Mouse (Mus musculus) thymus, postnatal 14 days (tissue): ENCODE measurements around the gene Crtc1.

ENCODE experiments used
- DNase-seq: peaks from one replicate; pipeline ENCODE4 v3.0.0; 2021

Gene Crtc1

DNA sequence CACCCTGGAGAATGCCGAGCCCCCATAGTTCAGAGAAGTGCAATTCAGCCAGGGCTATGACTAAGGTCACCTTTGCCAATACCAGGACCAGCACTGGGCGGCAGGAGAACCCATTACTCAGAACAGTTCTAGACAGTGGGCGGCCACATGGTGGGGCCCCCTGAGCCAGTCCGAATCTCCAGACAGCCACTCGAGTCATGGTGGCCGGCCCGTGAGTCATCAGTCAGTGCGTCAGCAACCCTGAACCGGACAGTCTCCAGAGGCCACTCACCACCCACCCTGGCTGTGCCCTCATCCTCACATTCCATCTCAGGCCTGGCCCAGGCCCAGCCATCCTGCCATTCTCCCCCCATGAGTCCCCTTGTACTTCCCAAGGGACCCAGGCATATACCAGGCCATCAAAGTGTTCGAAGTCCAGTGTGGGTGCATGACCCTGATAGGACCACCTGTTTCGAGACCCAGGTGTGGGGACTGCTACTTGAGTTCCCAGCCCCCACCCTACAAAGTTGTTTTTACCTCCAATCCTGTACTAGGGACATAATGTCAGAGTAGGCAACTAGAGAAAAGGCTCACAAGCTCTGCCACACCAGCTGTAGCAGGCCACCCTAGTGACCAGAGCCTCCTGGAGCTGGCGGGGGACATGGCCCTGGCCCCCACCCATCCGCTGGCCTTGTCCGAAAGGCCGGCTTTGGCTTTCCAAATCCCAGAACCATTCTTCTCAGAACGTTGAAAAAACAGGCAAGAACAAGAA lies 22.6 kb upstream of the Crtc1 start:
- no peak for DNase-seq

DNA sequence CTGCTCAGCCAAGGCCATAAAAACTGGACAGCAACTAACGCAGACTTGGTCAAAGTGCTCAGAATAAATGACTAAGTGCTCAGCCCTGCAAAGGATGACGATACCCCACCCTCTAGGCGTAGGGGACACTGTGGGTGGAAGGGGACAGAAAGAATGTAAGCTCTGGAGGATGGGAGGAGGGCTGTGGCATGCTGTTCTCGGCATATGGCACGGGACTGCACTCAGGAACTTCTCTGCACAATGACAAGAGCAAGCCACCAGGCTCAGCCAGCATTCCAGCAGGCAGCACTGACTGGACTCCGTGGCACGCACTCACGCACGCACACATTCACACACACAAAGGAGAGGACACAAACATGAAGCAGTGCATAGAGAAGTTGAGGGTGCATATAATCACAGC lies 21.2 kb upstream of the Crtc1 start:
- DNase-seq: no peak

DNA sequence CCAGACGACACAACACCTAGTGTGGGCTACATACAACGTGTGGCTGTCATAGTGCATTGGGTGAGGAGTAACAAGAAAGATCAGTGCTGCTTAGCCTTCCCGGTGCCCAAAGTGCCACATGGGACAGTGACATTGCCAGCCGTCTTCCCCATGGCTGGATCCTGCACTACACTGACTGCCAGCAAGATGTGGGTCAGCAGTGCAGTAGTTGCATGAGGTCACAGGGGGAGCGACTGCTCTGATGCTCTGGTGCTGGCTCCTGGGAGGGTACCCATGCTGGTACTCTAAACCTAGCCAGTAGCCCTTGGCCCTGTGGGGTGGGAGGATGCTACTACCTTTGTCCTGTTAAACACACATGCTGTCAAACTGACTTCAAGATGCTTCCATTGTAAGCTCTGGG lies 20.8 kb upstream of the Crtc1 start:
- DNase-seq: no peak

DNA sequence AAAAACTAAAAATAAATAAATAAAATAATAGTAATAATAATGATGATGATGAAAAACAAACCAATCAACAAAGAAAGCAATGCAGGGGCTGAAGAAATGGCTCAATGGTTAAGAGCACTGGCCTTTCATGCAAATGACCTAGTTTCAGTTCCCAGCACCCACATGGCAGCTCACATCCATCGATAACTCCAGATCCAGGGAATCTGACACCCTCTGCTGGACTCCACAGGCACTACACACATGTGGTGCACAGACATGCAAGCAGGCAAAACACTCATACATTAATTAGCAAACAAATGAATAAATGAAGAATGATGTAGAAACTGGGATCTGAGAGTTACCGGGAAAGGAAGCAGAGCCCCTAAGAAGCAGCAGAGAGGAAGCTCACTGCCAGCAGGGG lies 20.3 kb upstream of the Crtc1 start:
- no peak for DNase-seq

DNA sequence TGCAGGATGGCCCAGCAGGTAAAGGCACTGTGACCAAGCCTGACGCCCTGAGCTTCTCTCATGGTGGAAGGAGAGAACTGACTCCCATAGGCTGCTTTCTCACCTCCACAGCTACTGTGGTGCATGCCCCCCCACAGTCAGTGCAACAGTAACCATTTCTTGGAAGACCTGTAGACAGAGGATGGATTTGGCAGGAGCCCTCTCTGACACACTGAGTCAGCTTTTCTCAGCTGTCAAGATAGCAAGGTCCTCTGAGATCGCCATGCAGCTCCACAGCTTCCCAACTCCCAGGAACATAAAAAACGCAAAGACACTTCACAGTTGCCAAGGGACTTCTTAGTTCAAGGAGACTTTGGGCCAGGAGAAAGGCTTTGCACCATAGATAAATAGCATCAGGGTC lies 19.1 kb upstream of the Crtc1 start:
- no peak for DNase-seq

DNA sequence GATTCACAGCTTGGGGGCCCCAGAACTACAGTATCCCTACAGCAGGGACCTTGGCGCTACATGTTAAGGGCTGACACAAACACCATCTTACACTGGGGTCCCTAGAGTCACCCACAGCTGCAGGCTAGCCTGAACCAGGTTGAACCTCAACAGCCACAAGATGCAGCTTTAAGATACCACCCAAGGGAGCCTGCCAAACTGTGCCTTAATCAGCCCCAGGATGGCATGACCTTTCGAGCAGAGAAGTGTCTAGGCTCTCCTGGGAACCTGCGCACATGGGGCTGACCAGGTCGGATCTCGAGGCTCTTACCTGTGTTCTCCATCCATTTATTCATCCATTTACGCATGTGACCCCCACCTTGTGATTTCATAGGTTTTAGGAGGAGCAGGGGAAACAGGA lies 18.5 kb upstream of the Crtc1 start:
- no peak for DNase-seq

DNA sequence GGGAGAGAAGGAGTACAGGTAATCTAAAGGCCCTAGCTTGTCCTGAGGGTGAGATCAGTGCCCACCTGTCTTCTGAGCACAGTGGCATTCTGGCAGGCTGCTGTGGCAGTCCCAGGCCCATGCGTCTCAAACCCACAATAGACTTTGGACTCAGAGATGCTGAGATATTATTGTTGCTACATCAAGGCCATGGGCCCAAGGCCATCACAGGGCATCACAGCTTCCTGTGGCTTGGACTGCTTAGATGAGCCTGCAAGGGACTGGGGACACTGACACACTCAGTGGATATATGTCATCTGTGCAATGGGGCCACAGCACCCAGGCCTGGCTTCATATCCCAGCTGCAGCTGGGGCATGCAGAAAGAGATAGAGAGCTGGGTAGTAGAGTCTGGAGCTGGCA lies 17.6 kb upstream of the Crtc1 start:
- DNase-seq: no peak

DNA sequence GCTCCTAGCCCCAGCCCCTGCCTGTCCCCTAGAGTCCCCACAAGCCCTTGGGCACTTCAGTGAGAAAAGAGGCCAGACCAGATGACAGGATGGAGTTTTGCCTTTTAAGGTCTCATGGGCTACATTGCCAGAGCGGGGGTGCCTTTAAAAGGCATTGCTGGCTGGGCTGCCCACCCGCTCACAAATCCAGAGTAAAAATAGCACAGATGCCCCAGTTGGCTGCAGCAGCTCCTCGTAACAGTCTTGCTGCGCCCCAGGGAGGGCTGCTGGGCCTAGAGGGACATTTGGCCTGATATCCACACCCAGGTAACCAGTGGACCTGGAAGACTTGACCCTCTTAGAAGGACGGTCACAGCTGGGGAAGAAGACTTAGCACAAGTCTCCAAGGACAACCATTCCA lies 14.5 kb upstream of the Crtc1 start:
- DNase-seq: no peak

DNA sequence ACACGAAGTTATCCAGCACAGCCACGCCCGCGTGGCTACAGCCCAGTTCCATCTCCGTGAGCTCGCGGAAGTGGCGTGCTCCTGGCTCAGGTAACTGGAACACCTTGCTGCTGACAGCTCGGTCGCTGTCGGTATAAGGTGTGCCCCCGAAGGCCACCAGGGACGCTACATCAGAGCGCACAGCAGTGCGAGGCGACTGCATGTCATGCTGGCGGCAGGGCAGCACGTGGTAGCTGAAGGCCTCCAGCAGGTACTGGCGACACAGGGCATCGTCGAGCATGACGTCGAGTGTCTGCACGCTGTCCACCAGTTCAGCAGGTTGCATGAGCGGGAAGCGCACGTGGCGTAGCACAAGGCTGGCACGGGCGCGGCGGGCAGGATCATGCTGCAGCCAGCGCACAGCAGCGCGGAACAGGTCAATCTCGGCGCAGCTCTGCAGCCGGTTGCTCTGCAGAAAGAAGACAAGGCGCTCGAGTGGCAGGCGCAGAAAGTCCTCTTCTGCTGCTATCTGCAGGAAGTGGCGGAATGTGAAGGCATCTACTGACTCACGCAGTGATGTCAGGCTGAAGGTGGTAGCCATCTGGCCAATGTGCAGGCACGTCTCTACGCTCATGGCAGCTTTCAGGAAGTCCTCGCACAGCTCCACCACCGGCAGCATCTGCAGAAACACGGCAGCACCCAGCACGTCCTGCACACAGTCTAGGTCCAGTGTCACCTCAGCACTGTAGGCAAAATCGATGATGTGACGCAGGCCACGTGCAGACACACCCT lies 13.0 kb upstream of the Crtc1 start:
- DNase-seq: no peak

DNA sequence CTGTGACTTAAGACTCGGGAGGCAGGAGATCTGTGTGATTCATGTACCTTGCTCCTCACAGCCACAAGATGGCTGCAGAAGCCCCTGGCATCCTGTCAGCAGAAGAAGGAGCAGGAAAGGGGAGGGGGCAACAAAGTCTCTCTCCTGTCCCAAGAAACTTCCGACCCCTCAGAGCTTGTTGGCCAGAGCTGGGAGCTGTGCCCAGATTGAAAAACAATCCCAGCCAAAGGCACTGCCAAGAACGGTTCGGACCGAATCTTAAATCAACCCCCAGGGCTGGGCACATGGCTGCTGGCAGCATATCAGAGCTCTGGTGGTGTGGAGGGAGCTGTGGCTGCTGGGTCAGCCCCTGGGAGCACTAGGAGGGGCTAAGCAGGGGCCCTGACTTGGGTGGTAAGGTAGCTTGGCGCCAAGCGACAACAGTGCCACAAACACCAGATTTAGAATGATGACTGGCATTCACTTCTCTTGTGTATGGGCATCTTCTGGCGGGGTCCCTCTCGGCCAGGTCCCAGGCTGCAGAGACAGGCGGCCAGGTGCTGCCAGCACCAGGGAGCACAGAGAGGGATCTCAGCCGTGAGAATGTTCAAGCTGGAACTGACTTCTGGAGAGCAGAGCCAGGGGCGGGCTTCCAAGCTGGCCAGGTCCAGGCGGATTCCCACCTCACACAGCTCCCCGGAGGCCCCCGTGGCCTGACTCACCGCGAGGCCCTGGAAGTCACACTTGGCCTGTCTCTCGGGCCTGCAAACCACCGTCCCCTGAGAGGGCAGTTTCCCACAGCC lies 8.5 kb upstream of the Crtc1 start:
- no peak for DNase-seq

DNA sequence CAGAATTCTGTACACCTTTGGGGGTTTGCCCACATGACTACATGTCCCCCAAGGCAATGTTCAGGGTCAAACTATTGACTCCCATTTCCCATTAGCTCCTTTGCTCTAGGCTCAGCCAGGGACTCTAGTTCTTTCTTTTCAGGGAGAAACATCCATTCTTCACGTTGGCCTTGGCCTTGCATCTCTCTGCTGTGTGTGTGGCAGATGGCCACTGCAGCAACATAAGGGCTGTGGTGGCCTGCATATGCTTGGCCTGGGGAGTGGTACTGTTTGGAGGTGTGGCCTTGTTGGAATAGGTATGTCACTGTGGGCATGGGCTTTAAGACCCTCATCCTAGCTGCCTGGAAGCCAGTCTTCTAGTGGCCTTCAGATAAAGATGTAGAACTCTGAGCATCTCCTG lies 6.6 kb upstream of the Crtc1 start:
- no peak for DNase-seq

DNA sequence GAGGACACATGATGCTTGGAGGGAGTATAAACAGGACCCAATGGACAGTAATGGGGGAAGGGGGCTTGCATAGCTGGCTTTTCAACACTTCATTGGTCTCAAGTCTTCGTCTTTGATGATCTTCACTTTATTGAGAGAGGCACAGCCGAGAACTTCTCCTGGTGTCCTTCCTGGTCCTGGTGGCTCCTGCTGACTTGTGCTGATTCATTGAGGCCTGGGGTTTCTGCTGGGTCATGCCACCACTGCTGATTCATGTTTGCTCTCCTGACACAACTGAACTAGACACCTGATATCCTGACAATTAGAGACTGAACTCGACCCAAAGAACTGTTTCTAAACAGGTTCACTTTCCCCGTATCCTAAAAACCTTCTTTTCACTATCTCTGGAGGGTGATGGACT lies 3.9 kb upstream of the Crtc1 start:
- no peak for DNase-seq

DNA sequence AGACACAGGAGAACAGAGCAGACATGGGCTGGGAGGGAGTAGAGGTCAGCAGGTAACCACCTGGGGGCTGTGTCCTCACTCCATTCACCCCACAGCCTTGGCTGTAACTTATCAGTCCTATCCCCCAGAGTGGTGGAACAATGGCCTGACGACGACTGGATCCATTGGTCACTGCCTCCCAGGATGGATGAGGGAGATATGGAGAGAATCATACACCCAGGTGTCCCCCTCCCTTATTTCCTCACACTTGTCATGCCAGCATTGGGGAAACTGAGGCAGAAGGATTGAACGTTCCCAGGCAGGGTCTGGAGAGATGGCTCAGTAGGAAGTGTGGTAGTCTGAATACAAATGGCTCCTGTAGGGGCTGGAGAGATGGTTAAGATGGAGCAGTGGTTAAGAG lies 2.2 kb upstream of the Crtc1 start:
- DNase-seq: no peak

DNA sequence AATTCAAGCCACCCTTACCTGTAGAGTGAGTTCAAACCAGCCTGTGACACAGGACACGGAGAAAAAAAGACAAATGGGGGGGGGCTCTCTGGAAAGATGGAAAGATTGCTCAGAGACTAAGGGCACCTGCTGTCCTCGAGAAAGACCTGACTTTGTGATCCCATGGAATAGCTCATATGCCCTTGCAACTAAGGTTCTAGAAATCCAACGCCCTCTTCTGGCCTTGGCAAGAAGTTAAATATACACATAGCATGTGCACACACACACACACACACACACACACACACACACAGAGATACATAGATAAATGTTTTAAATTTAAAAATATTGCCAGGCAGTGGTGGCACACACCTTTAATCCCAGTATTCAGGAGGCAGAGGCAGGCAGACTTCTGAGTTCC lies 867 bp upstream of the Crtc1 start:
- DNase-seq: no peak

DNA sequence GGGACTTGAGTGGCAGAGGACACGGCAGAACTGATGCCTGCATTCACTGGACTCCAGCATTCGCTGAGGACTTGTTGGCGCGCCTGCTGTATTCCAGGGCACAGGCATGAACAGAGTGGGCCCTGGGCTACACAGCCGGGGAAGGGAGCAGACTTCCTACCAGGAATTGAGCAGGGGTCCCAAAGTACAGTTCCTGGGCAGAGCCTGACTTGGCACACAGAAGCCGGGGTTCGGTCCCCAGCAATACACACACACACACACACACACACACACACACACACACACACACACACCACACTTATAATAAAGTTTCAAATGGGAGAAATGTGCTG lies 435 bp upstream of the Crtc1 start:
- DNase-seq: no peak

DNA sequence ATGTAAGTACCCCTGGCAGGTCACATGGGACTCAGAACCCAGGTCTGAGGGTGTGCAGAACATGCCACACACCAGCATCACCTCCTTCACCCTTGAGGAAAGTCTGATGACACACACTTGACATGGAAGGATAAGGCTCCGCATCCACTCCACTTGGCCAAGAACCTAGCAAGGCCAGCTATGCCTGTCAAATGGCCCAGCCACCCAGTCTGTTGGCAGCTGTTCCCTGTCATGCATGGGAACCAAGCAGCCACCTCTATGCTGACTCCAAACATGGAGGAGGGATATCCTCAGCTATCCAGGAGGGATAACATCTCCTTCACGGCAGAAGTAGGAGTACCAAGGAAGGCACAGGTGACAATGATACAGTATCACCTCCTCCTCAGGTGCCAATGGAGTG lies 956 bp downstream of the Crtc1 start:
- DNase-seq: no peak

DNA sequence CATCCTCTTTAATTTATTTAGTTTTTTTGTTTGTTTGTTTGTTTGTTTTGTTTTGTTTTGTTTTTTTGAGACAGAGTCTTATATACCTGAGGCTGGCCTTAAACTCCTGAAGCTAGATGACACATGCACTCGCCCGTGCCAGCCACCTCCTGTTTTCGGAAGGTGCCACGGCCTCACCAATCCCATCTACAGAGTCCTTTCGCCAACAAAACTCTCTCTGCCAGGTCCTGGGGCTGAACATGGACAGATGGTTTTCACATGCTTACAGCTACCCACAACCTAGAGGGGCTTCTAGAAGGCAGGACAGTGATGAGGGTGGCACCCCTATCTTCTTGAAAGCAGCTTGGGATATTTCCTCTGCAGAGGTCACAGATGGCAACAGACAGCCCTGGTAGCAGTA lies 4.2 kb downstream of the Crtc1 start:
- DNase-seq: no peak

DNA sequence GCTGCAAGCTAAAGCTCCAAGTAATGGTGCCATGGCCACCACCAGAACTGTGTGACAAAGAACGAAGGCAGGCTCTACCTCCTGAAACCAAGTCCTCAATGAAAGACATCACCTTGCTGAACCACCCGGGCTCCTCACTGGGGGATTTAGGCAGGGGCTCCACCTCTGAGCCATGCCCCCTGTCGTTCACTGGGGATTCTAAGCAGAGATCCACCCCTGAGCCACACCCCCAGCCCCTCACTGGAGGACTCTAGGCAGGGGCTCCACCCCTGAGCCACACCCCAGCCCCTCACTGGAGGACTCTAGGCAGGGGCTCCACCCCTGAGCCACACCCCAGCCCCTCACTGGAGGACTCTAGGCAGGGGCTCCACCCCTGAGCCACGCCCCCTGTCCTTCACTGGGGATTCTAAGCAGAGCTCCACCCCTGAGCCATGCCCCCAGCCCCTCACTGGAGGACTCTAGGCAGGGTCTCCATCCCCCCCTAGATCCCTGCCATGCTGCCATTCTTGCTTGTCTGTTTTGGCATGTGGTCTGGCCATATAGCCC lies 6.3 kb downstream of the Crtc1 start:
- DNase-seq: no peak

DNA sequence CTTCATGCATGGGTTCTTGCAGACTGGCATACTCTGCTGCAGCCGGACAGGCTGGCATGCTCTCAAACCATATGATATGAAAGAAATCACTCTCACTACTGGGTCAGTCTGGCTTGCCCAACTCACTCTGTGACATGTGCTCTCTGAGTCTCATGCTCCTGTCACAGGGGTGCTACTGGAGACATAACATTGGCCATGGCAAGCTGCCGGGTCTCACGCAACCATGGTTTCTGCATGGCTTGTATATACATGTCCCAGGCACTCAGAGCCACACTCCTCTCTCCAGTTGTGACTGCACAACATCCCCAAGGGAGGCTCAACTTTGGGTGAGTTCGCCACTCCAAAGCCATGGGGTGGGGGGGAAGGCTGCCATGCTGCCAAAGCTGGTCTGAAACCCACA lies 8.2 kb downstream of the Crtc1 start:
- no peak for DNase-seq

DNA sequence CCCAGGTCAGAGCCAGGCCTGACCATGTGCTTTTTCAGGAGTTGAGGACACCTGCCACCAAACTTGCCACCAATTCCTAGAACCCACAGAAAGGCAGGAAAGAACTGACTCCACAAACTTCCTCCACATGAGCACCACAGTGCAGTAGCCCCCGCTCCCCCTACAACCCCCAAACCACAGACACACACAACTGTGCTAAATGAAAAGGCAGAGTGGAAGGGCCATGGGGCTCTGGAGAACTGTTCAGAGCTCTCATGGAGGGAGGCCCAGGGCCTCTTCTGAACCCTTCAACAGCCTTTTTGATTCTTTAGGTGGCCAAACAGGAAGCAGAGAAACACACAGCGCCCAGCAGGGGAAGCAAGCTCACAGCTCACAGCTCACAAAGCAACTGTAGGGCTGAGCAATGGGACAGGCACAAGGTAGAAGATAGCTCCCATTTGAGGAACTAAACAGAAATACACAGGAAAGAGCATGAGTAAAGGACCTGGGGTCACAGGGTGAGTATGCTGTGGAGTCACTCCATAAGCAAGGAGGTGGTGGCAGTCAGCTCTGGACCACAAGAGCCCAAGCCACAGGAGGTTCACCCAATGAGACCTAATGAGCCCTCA lies 13.0 kb downstream of the Crtc1 start:
- no peak for DNase-seq

DNA sequence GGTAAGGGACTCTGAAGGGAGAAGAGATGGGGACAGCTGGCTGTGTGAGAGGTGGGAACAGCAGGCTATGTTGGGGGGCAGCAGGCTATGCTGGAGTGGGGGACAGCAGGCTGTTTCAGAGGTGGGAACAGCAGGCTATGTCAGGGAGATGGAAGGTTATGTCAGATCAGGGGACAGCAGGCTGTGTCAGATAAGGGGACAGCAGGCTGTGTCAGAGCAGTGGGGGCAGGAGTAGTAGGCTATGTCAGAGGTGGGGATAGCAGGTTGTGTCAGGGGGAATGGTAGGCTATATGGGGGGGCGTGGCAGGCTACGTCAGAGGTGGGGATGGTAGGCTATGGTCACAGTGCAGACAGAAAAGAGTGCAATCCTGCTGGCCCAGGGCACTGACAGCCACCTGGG lies 16.7 kb downstream of the Crtc1 start:
- no peak for DNase-seq

DNA sequence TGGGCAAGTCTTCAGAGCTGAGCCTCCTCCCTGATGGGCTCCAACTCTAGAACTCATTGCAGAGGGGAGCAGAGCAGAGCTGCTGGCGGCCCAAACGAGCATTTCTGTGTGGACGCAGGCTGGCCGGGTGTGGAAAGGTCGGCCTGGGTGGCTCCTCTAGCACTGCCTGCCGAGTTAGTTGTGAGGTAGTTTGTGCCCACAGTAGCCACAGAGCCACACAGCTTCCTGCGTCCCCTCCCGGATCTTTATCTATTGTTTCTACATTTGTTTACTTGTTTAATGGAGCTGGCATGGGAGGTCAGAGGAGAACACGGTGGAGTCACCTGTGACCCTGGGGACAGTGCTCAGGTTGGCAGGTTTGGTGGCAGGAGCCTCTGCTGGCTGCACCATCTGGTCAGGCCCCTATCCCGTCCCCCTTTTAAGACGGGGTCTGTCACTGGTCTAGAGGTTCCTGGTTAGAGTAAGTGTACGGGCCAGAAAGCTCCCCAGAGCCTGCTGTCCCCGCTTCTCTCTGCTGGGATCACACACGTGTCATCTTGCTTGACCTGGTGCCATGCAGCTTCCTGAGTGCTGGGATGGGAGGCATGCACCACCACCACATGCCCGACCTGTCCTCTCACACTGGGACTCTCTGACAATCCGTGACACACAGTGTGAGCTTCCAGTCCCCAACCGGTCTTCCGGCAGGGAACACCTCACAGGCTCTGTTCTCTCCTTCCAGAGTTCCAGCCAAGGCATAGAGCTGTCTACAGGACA lies 17.9 kb downstream of the Crtc1 start:
- DNase-seq: no peak
